Mouse (Mus musculus): ENCODE measurements around the gene H2-Eb1.

H2-Eb1 gene

DNA sequence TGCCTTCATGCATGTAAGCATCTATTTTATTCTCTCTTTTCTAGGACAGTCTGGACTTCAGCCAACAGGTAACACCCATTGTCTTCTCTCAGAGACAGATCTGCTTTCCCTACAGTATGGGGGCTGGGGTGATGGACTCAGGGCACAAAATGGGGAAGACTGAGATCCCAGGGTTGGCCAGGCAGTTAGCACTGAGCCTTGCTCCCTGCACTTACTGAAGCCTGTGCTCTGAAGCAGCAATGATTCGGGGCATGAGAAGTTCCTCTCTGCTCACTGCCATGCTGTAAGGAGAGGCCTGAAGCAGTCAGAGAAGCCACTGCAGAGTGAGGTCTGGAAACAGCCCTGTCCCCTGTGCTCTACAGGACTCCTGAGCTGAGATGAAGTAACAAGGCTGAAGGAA is 9.8 kb downstream of the H2-Eb1 start:
- DNase-seq (ENCODE audit: low spot score in 2 of 2): no peak

DNA sequence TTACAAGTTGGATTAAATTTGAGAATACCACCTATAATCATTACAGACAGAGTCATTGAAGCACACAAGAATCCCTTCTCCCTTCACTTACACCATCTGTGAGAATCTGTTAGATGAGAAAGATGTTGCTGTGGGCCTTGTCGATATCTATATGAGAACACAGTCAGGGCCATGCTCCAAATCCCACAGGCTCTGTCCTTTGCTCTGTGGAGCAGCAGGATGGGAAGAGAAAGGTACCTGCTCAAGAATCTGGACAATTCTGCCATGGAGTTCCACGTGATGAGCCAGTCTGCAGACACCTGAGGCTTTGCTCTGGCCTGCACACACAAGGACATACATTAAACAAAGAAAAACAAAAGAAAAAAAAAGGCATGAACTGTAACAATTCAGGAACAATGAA is 11.0 kb downstream of the H2-Eb1 start:
- DNase-seq (ENCODE audit: low spot score in 2 of 2): no peak

DNA sequence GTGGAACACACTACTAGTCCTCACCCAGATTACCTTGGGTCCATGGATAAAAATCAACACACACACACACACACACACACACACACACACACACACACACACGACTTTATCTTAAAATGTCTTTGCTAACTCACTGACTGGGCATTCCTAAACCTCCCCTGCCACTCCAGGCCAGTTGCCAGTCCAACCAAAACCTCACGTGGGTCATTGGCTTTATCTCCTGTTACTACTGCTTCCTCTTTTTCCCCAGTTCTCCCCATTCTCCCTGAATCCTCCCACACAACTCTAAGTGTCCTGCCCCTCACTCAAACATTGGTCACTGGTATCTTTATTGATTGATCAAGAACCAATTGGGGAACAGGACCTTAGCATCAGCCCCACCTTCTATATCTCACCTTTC is 11.6 kb downstream of the H2-Eb1 start:
- DNase-seq (ENCODE audit: low spot score in 2 of 2): no peak

DNA sequence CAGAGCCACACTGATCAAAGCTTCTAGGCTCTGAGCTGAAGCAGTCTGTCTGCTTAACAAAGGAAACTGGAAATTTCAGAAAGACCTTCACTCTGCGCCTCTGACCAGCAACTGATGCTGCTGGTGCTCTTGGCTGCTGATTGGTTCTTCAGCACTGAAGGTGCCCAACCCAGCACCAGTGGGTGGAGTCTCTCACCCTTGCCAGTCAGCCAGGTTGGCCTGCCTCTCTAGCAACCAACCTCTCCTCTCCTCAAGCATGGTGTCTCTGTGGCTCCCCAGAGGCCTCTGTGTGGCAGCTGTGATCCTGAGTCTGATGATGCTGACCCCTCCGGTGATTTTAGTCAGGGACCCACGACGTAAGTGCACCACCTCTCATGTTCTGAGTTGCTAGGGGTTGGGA is 19.8 kb downstream of the H2-Eb1 start, which contains the start of gene H2-Eb2:
H2-Eb2 (plus strand) TSS at position 230 of the 400 bp plus-strand sequence.
- no peak for DNase-seq (ENCODE audit: low spot score in 2 of 2)

DNA sequence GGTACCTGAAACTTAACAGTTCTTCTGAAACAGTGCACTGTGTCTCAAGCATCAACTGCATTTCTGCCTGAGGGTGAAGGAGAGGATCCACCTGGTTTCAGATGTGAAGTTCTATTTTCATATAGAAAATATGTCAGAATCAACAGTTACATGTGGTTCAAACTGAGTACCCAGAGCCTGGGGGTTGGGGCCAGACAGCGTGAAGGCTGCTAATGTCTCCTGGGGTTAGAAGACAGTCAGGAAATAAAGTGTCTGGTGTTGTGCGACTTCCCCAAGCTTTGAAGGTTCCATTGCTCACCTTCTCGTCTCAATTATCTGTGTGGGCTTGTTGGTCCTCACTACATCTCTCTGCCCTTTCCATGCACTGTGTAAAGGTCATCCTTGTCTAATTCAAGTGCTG is 20.7 kb downstream of the H2-Eb1 start:
- no peak for DNase-seq (ENCODE audit: low spot score in 2 of 2)

DNA sequence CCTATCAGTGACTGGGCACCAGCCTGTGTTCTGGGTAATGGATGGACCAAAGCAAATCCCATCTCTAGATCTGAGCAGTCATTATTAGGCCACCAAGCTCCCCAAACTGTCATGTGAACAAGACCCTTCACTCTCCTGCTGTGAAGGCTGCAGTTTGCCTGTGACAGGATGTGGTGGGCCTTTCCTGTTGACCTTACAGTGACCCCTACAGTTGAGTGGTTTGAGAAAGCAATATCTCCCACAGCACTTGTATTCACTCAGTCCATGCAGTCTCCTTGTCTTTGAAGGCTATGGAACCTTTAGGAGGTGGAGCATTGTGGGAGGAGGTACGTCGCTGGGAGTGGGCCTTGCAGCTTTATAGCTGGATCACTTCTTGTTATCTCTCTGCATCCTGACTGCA is 24.1 kb downstream of the H2-Eb1 start:
- no peak for DNase-seq (ENCODE audit: low spot score in 2 of 2)

DNA sequence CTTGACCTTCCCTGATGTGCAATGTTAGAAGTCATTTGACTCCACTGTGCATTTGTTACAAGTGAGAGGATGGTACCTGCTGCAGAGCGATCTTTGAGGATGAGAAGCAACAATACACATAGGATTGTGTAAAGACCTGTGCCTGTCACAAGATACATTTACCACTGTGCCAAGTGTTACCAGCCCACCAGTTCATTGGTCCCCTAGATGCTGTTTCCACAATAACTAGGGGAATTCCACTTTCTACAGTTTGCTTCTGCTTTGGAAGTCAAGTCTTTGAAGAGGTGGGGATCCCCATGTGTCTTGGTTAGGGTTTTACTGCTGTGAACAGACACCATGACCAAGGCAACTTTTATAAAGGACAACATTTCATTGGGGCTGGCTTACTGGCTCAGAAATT is 25.5 kb downstream of the H2-Eb1 start:
- DNase-seq (ENCODE audit: low spot score in 2 of 2): no peak

DNA sequence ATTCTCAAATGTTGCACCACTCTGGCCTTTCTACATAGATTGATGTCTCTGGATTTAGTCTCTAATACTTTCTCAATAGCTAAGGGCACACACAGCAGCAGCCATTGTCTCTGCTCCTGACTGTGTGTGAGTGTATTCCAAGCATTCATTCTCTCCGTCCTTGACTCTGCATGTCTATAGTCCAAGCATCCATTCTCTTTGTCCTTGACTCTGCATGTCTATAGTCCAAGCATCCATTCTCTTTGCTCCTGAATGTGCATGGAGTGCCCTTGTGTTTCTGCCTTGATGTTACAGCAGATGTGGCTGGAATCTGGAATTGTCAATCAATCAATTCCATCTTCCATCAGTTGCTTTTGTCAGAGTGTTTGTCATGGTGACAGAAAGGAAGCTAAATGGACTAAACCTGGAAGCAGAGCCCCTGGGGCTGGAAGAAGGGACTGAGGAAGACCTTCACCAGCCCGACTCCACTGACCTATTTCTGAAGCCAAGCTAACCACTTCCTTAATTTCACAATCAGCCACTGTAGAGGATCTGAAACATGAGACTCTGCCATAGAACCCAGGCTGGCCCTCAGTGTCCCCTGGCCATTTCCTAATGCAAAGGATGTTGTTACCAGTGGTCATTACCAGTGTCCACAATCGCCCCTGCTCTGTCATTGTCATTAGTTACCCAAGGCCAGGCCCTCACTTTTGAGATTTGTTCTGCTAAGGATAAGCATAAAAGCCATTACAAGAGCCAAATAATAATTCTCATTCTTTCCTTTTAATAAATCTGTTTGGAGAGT is 35.1 kb downstream of the H2-Eb1 start:
- DNase-seq (ENCODE audit: low spot score in 2 of 2): no peak

DNA sequence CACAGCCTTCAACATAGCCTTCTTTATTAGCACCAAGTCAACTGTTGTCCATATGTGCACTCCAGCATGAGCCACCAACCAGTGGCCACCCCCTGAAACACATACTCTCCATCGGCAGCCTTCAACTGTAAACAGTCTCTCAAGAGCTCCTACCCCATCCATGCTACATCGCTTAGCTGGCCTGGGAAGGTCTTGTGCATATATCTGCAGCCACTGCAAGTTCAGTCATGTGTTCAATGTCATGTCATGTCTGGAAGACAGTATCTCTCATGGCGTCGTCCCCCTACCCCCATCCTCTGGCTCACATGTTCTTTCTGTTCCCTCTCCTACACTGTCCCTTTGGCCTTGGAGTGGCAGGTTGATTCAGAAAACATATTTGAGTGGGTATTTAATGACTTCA is 39.2 kb downstream of the H2-Eb1 start:
- no peak for DNase-seq (ENCODE audit: low spot score in 2 of 2)

DNA sequence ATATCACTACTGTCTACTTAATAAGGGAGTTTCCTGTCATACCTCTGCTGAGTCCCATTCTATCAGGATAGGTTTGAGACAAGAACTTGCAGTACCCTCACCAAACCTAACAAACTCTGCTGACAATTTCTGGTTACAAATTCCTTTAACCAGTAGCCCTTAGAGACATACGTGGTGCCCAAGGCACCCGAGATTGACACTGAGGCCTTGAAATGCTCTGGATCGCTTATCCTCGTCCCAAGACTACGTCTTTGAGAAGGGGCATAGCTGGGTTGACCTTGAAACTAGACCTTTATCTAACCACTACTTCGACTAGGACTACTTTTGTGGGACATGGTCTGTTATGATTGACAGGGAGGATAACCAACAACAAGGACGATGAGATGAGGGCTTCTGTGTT is 39.8 kb downstream of the H2-Eb1 start:
- no peak for DNase-seq (ENCODE audit: low spot score in 2 of 2)

DNA sequence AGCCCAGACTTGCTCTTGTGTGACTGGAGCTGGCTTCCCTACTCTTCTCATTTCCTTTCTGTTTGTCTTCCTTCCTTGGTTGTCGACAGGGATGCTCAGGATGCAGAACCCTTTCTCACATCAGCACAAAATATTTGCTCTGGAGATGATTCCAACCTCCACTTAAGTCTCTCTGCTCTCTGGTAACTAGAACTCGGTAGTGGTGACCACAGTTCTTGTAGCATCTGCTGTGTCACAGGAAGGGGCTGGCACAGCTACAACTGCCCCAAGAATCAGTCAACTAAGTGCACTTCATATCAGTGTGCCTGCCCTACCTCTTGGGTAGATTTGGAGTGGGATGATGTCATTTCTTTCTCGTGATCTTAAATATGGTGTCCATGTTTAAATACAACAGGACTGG is 40.4 kb downstream of the H2-Eb1 start:
- DNase-seq (ENCODE audit: low spot score in 2 of 2): no peak

DNA sequence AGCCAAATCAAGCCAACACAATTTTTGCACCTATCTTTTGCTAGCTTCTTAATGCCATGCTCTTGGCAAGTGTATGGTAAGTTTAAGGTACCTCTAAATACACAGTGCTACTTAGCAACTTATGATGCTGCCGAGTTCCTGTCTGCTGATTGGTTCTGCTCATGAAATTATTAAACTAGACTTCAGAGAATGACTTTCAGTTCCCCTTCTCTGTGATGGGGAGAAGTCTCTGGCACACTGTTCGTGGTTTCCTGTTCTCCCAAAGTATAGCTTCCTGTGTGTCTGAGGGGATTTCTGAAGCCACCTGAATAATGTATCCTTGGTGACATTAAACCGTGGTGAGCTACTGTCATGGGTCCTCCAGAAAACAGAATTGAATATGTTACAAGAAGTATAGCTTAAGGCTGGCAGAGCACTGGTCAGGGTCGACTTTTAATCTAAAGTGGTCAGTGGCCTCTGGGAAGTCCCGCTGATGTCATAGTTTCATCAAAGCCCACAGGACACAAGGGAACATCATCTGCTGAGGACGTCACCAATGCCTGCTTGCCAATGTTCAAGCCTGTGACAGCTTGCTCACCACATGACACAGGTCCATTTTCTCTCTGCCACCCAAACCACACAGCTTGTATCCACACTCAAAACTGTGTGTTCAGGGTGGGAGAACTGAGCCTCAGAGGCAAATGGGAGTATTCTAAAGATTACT is 42.1 kb downstream of the H2-Eb1 start:
- peak; percentile 62 to 80 for DNase-seq (ENCODE audit: low spot score in 2 of 2)

DNA sequence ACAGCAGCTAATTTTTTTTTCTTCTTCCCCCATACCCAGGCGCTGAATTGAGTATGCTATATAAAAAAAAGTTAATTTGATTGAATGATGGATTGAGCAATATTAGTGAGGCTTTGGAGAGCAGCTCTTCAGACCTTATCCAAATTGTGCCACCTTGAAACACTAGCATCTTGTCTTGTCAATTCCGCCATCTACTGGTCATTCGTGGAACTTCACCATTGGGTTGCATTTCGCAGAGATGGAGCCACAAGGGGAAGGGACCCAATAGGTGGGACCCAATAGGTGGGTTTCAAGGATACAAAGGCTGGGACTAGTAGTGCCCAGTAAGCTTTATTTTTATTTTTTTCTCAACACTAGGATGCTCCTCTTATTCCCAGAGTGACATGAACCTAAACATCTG is 43.8 kb downstream of the H2-Eb1 start:
- peak; percentile 88 to 89 for DNase-seq (ENCODE audit: low spot score in 2 of 2)

DNA sequence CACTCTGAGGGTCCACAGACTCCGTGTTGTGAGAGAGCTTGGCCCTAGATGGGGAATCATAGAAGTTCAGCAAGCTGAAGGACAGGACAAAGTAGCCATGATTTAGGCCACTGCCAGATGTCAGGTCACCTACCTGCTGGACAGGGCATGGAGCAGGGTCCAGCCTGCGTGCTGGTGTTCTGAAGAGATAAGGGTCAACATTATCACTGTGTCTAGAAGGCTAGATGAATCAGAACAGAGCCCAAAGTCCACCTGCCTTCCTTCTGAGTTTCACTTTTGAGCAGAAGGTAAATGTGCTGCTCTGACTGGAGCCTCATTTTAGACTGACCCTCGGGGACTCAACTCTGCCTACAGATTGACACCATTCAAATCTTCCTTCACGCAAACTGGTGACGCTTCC is 48.9 kb downstream of the H2-Eb1 start, which contains the start of gene Btnl2:
Btnl2 (plus strand) TSS at position 284 of the 400 bp plus-strand sequence.
- no peak for DNase-seq (ENCODE audit: low spot score in 2 of 2)

DNA sequence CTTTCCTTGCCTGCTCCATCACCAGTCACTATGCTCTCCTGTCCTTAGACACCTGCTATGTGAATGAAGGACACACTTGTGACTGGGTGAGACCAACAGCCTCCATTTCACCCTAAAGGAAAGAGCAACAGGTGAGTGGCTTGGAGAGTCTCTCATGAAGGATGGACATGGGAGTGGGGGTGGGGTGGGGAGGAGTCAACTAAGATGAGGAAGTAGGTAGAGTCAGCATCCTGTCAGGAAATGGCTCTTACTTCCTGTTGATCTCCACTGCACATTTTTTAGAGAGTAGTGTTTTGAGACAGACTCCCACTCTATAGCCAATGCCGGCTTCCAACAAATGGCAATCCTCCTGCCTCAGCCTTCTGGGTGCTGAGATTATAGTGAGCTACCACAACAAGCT is 49.3 kb downstream of the H2-Eb1 start:
- DNase-seq (ENCODE audit: low spot score in 2 of 2): no peak

DNA sequence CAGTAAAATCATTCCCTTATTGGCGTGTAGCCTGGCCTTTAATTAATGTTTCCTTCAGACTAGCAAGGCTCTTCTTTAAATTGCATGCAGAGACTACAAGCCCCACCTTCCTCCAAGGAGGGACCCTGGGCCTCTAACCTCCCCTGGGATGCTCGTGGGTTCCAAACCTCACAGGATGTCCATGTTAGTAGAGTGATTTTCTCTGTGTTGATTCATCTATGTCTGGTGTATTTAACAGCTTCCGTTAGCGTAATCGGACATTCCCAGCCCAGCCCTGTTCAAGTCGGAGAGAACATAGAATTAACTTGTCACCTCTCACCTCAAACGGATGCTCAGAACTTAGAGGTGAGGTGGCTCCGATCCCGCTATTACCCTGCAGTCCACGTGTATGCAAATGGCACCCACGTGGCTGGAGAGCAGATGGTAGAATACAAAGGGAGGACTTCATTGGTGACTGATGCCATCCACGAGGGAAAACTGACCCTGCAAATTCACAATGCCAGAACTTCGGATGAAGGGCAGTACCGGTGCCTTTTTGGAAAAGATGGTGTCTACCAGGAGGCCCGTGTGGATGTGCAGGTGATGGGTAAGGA is 57.4 kb downstream of the H2-Eb1 start:
- DNase-seq (ENCODE audit: low spot score in 2 of 2): no peak

DNA sequence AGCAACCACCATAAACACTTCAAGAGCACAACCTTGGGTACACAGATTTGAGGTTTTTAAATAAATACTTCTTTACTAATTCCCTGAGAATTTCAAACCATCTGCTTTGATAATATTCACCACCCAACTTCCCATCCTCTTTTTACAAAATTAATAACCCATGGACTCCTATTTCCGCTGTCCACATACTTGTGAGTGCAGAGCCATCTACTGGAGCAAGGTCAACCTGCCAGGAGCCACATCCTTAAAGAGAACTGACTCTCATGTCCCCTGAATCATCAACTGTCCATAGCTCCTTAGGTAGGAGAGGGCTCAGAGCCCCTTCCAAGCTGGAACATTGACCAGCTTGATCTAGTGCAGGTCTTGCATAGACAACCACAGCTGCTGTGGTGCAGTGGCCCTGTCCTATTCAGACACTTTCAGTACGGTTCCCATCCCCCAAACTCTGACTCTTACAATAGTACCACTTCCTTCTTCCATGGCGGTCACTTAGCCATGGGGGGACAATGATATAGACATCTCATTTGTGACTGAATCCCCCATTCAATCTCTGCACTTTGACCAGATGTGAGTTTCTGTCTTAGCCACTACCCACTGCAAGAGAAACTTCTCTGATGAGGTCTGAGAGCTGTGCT is 58.1 kb downstream of the H2-Eb1 start:
- no peak for DNase-seq (ENCODE audit: low spot score in 2 of 2)

DNA sequence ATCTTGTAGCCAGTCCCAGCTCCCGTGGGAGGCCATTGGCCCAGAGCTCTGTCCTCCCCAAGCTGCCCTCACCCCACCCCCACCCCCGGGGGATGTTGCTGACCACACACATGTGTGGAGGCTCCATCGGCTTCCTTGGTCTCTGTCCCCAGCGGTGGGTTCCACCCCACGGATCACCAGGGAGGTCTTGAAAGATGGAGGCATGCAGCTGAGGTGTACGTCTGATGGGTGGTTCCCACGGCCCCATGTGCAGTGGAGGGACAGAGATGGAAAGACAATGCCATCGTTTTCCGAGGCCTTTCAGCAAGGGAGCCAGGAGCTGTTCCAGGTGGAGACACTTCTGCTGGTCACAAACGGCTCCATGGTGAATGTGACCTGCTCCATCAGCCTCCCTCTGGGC is 59.4 kb downstream of the H2-Eb1 start:
- no peak for DNase-seq (ENCODE audit: low spot score in 2 of 2)
